Mouse (Mus musculus): ENCODE data around the gene Gm43552.
"Not testable (repeated sequence)": the region's sequence is repeated elsewhere in the genome, so short reads cannot be mapped to it uniquely, and the experiment has no call there.

The Gm43552 gene

DNA sequence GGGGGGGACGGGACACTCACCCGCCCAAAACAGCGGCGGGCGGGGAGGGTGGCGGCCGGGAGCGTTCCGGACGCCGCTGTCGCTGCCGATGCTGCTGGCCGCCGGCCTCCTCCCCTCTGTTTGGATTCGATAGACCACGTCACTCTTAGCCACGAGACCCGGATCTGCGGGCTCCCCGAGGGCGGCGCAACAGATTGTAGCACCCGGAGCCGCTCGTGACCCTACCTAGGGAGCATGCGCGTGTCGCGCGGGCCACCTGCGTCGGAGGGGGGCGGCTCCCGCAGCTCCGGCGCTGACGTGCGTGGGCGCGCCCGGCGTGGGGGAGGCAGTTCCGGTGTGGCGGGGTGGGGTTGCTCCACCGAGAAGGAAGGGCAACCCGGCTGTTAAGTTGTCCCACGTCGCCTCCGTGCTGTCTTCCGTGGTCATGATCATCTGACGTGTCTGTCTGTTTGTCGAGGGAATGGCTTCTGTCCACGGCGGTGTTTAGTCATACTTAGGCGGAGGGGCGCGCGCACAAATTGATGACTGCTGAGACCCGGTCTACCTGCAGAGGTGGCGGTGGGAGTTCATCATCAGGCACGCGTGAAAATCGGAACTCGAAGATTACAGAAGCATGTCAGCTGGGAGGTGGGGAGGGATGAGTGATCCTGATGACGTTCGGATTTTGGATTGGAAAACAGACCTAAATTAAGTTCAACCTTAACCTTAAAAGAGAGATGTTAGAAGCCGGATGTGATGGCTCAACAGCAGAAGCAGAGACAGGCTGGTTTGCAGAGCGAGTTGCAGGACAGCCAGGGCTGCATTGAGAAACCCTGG lies at the start of gene Gm43552:
Gene Gm43552 (minus strand): TSS at position 118 of the 816 bp plus-strand sequence.
- peak; percentile 82 for DNase-seq (ENCODE audit: low spot score)

DNA sequence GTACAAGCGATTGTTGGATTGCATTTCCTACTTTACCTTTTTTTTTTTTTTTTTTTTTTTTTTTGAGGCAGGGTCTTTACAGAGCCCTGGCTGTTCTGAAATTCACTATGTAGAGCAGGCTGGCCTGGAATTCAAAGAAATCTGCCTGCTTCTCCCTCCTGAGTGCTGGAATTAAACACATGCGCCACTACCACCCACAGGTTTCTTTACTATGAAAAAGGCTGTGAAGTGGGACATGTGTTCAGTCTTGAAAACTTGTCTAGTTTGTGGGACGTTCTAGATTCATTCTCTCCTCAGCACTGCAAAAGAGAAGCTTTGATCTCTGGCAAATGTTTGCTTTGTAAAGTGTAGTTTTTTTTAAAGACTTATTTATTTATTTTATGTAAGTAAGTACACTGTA lies 49.3 kb upstream of the Gm43552 start:
- no peak for DNase-seq (ENCODE audit: low spot score)

DNA sequence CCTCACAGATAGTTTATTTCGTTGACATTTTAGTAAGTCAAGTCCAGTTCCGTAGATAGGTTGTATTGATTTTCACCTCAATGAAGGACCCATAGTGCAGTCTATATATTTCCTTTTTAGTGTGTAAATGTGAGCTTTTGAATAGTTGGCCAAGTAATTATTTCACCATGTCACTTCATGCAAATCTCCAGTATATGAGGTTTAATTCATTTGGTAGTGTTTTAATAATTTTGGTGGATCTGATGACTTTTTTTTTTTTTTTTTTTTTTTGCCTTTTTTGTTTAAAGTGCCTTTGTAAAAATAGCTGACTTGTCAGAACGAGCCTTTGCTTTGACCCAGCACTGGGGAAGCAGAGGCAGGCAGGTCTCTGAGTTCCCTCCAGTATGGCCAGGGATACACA lies 47.2 kb upstream of the Gm43552 start:
- DNase-seq (ENCODE audit: low spot score): no peak

DNA sequence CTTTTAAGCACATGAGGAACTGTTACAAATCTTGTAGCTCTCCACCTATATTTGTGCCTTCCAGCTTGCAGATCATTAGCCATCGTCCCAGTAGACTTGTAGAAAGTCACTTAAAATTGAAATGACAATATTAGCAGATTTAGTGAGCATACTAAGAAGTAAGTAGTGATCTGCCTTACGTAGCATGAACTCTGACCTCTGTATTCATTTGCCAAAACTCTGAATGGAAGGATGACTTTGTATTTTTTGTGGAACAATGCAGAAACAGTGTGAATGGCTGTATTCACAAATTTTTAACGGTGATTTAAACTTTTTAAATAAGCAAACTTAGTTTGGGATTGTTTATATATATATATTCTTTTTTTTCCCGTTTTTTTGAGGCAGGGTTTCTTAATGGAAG lies 46.2 kb upstream of the Gm43552 start:
- DNase-seq (ENCODE audit: low spot score): no peak

DNA sequence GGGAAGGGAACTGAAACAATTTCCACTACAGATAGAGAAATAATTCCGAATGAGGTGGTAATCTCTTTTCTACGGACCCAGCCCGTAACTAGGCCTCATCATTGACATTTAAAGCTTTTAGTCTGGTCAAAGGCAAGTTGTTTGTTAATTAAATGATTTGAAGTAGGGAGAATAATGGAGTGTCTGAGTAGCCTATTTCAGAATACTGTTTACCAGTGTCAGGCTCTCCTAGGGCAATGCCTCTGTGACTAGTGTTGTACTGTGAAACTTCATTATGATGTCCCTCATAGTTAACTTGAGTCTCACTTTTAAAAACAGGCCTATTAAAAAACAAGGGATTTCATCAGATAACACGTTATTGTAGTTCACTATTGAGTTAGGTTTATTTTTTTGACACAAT lies 45.5 kb upstream of the Gm43552 start:
- no peak for DNase-seq (ENCODE audit: low spot score)

DNA sequence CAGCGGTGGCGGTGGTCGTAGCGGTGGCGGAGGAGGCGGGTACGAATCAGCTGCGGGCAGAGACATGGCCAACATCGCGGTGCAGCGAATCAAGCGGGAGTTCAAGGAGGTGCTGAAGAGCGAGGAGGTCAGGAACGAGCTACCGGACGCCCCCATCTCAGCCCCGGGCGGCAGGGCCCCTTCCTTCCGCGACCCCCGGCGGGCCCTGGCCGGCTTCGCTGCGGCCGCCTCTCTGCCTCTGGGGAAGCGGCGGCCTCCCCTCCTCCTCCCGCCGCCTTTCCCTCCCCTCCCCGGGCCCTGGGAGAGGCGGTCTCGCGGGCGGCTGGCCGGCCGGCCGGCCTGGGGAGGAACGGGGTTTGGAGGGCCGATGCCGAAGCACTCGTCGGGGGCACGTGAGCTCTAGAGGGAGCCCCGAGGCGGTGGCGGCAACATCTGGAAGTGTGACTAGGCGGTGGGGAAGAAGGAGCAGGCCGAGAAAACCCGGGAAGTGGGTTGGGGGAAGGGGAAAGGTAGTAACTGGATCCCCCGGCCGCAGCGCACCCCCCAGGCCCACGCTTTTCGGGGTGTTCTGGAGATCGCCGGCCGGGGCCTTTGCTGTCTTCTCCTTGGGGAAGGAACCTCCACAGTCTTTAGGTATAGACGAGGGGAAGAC lies 44.9 kb upstream of the Gm43552 start:
- no peak for DNase-seq (ENCODE audit: low spot score)

DNA sequence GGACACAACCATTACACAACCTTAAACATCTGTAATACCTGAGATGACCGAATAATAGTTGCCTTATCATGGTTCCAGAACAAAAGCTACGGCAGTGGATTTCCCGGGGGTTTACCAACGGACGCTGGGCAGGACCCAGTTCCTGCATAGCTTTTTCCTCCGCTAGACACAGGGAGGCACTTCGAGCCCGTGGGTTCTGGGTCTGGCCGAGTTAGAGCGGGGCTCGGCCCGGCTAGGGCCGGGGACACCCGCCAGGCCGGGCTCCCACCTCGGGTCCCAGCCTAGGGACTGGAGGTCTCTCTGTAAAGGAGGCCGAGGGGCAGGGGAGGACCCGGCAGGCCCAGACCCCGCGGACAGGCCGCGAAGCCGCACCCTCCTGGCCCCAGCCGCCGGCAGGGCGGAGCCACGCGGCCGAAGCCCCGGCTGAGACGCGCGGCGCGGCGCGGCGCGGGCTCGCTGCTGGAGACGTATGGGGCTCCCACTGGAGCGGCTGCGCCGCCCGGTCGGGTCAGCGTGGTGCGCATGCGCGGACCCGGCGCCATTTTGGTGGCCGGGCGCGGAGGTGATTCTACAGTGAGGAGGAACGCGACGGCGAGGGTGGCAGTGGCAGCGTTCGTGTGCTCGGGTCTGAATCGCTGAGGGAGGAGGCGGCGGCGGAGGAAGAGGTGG lies 44.3 kb upstream of the Gm43552 start, which contains the start of the genes Smim14 and Ube2k:
Gene Smim14 (minus strand): TSS at position 434 of the 669 bp plus-strand sequence.
Gene Ube2k (plus strand): TSS at position 483 of the 669 bp plus-strand sequence.
- peak; percentile 76 for DNase-seq (ENCODE audit: low spot score)

DNA sequence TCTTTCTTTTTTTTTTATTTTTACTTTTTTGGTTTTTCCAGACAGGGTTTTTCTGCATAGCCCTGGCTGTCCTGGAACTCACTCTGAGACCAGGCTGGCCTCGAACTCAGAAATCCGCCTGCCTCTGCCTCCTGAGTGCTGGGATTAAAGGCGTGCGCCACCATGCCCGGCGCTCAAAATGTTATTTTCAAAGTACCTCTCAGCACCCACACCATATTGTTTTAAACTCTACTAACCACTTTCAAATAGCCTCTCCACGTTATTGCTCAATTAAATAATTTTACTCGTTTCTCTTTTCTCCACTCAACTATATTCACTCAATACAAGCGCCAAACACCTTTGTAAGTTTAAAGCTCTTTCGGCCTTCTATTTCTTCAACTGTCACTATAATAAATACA lies 43.4 kb upstream of the Gm43552 start:
- not testable (repeated sequence) for DNase-seq (ENCODE audit: low spot score)

DNA sequence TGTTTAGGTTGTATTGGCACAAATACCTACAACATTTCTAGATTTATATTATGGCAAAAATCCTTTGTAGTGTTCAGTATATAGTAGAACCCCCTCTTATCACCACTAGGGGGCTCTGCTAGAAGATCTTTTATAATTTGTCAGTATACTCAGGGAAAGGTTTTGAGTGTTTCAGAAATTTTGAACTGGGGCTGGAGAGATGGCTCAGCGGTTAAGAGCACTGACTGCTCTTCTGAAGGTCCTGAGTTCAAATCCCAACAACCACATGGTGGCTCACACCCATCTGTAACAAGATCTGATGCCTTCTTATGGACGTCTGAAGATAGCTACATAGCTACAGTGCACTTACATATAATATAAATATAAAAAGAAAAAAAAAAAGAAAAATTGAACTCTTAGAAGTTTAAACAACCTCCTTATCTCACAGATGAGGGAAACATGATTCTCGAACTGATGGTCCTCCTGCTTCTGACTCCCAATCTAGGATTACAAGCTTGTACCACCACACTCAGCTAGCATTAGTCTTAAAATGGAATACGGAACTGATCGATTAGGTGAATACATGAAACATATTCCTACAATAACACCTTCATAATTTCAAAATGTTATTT lies 42.9 kb upstream of the Gm43552 start:
- DNase-seq (ENCODE audit: low spot score): no peak

DNA sequence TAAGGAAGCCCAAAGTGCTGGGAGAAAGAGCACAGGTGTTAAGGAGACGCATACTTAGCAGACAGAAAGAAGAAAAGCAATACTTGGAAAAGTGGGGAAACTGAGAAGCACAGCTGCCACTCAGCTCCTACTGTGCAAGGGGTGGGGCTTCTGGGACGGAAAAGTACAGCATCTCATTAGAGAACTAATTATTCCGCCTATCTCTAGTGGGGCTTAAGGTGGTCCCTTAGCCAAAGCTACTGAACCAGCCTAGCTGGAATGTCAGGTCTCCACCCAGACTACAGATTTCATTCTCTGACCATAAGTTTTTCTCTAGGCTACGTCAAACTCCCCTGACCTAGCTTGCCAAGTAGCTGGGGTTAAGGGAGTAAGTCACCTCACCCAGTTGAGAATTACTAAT lies 41.9 kb upstream of the Gm43552 start:
- DNase-seq (ENCODE audit: low spot score): no peak

DNA sequence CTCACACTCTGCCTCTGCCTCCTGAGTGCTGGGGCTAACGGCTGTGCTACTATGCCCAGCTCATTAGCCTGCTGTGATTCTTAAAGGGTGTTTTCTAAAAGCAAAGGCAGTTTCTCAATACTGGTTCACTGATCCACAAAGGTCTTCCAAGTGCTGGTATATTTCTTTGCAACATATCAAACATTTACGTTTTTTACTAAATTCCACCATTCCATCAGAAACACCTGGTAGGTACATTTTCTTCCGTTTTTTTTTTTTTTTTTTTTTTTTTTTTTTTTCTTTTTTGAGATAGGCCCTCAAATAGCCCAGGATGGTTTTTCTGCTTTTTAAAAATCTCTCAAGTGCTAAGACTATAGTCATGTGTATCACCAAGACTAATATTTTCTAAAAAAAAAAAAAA lies 38.6 kb upstream of the Gm43552 start:
- no peak for DNase-seq (ENCODE audit: low spot score)

DNA sequence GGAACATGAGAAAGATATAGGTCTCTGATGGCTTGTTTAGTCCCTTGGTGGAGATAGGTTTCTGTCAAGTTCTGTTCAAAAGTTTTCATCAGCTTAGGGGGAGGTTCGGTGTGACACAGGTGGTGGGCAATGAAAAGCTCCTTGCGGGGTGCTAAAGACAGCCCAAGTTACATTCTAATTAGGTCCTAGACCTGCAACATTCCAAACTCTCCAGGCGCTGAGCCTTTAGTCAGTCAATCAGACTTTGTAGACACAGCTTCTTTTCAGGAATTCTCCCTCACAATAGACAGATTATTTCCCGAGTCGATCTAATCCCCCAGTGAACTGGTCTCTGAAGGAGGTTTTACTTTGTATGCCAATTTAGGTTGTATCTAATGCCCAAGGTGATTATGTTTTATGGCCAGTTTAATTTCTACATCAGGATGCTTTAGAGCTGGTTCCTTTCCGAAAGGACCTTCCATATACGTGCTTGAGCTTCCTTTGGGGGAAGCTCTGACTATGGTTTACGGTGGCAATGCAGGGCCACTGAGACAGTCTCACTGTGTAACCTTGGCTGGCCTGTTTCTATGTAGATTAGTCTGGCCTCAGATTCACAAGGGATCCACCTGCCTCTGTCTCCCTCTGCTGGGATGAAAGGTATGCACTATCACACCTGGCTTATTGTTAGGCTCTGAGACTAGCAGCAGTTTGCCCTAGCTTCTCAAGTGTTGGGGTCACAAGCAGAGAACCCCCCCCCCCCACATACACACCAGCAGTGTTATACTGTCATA lies 33.2 kb upstream of the Gm43552 start:
- DNase-seq (ENCODE audit: low spot score): no peak

DNA sequence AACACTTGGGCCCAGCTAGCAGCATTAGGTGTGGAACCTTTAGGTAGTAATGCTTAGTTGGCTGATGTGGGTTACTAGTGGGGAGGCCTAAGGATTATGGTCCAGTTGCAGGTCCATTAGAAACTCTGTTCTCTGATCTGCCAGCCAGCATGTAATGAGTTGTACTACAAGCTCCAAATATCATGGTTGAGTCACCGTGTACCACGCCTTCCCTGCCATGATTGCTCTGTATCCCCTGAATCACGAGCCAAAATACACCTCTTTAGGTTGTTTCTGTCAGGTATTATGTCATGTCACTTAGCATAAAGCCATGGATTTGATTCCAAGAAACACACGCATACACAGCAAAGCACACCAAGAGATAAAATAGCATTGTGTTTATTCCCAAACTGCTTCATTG lies 32.2 kb upstream of the Gm43552 start:
- no peak for DNase-seq (ENCODE audit: low spot score)

DNA sequence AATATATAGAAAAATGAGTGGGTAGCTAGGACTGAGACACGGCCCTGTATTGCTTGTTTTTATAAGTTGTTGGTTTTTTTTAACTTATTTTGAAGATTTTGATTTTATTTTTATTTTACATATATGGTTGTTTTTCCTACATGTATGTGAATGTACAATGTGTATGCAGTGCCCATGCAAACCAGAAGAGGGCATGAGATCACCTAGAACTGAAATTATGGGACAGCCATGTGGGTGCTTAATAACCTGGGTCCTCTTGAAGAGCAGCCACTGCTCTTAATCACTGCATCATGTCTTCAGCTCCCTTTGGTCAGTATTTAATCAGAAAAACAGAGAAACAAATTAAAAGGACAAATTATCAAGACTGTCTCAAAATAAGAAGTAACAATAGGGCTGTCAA lies 29.2 kb upstream of the Gm43552 start:
- DNase-seq (ENCODE audit: low spot score): no peak

DNA sequence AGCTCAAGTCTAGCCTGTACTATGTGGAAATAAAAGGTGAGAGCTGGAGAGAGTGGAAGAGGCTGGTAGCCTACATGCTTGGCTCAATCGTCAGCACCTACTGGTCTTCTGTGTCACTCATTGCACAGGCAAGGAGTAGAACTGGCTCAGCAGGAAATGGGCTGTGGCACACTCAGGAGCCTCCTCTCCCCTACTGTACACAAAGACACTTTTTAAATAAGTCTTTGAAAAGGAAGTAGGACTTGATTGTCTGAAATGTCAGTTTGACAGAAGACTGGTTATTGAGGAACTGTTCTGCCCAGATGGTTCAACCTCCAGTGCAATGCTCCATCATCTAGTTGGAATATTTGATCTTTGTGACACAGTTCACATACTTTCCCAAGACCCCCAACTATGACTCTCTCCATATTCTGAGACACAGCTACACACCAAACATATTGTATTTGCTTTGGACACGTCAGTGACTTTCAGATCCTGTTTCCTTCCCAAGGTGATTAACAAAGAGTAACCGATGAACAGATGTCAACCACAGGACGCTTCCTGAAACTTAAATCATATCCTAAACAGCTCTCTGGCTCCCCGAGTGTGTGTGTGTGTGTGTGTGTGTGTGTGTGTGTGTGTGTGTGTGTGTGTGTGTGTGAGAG lies 22.1 kb upstream of the Gm43552 start:
- no peak for DNase-seq (ENCODE audit: low spot score)

DNA sequence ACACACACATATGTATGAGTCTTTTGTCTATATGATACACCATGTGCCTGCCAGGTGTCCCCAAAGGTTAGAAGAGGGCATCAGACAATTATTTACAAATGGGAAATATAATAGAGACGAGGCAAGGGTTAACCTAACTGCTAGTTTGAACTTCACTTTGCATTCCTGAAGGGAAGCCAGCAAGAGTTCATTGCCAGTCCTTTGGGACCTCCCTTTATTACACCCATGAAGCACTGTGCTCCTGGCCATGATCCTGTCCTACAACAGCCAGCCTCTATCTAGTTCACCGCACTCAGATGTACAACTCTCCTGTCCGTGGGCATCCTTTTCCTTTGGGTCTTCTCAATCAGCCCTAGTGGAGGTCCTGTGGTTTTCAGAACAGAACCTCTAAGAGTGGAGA lies 20.9 kb upstream of the Gm43552 start:
- no peak for DNase-seq (ENCODE audit: low spot score)

DNA sequence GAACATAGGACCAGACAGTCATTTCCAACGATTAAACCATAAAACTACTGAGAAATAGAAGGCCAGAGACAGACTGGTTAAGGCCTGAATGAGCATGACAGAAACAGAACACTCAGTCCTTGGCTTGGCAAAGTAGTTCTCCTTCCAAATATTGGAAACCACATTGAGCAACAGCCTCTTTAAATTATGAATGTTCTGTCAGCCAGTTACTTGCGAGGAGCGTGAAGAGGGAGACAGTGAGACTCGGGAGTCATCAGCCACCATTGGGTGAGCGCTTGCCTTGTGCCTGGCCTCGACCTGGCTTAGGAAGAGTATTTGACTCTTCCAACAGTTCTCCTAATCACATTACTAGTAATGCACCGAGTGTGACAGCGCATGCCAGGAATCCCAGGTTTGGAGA lies 15.8 kb upstream of the Gm43552 start:
- DNase-seq (ENCODE audit: low spot score): no peak

DNA sequence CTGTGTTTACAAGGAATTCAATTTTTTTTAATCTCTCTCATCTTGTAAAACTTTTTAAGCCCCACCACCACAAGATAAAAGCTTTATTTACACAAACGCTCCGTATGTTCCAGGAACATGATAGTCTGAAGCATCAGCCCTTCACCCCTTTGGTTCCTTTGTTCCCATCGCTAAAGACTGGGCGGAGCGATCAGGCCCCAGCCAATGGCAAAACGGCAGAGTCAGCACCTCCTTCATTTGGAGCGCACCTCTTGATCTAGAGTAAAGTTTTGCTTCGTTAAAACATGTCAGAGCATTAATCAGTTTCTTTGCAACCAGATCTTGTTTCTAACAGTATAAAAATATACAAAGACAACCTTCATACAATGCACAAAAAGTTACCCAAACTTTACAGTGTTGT lies 13.2 kb upstream of the Gm43552 start:
- DNase-seq (ENCODE audit: low spot score): no peak

DNA sequence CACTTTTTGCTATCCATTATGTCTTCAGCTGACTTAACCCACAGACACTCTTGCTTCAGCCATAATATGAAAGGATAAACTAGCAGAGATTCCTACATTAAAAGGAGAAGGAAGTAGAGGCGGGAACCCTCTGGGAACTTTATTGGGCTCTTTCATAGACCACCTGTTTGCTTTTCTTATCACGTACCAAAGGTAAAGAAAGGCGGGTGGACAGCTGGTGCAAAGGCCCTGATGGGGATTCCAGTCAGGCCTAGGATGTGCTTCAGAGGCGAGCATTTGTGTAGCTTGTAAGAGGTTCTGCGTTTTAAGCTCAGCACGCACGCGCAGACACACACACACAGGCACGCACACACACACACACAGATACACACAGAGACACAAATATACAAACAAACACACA lies 8.8 kb upstream of the Gm43552 start:
- no peak for DNase-seq (ENCODE audit: low spot score)

DNA sequence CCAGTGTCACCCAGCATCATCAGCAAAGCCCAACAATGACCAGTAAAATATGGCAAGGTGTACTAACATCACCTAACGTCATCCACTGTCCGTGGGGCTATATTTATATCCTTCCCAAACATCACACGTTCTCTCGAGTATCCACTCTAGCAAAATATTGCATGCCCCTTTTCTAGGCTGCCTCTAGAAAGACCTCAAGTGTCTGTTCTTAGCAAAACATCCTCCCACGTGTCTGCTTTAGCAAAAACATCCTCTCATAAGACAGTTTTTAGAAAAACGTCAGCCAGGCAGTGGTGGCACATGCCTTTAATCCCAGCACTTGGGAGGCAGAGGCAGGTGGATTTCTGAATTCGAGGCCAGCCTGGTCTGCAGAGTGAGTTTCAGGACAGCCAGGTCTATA lies 7.6 kb upstream of the Gm43552 start:
- no peak for DNase-seq (ENCODE audit: low spot score)
